Mouse (Mus musculus) CD4-positive naive resting alpha-beta T cell, adult 76 days (primary cell): ENCODE results near the gene Sec14l5. TPM values are rescaled to one million over a fixed set of nuclear protein-coding genes. Genes with fewer than 3 reads are reported as not detected.

Source experiments
- total RNA-seq: library from RNA; stranded (reverse); gene quantifications from one replicate; pipeline ENCODE4 v1.2.4, GENCODE M21; 2023

Sec14l5 gene
- not detected for total RNA-seq

DNA sequence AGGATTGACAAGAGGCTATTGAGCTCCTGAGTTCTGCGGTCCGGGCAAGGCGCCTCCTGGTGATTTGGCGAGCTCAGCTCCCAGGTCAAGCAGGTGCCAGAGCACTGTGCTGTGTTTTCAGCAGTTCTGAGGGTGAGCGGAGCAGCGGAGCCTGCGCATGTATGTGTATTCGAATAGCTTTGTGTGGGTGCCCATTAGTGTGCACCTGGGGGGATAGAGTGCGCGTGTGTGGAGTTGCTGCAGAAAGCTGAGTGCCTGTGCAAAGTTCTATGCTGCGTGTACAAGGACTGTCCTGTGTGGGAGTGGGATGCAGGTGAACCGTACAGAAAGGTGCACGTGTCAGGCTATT lies at the start of gene Sec14l5:
Sec14l5 (plus strand) TSS at position 73 of the 349 bp plus-strand sequence.

DNA sequence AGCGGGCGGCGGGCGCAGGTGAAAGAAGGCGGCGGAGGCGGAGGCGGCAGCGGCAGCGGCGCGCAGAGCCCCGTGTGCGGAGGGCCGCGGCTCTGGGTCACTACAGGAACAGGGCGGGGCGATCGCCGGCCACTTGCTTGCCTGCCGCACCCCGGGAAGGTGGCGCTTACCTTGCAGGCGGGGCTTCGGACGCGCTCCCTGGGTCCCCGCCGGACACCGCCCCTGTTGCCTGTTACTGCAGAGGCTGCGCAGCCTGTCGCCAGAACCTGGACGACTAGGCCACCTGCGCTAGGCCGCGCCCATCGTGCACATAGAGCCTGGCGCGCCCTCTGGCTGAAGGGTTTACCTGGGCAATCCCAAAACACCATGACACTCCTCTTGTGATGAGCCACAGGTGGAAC lies 14.5 kb upstream of the Sec14l5 start, which contains the start of gene Ppl:
Ppl (minus strand) TSS at position 21 of the 401 bp plus-strand sequence.

DNA sequence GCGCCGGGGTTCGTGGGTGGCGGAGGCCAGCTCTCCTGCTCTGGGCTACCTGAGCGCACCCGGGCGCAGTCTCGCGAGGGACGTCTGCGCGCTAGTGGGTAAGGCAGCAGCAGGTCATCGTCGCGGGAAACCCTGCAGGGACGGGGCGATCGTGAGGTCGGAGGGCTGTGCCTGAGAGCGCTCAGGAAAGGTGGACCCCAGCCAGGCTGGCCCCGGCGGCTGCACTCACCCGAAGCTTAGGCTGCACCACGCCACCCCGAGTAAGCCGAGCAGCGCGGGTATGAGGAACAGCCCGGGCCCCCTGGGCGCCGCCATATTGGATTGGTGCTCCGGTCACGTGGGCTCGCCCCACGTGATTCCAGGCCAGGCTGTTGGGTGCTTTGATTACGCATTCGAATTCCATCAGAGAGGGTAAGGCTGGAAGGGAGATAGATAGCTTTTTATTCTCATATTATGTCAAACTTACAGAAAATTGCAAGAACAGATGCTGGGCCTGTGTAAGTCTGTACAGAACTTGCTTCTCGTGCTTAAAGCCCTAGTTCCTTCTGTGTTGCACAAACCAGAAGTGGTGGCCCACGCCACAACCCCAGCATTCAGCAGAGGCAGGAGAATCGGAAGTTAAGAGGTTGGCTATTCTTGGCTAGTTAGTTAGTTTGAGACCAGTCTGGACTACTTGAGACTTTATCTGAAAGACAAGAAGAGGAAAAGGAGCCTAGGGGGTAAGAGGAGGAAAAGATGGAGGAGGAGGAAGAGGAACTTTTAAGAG lies 56.9 kb downstream of the Sec14l5 start, which contains the start of gene Nagpa:
Nagpa (minus strand) TSS at position 345 of the 766 bp plus-strand sequence.

DNA sequence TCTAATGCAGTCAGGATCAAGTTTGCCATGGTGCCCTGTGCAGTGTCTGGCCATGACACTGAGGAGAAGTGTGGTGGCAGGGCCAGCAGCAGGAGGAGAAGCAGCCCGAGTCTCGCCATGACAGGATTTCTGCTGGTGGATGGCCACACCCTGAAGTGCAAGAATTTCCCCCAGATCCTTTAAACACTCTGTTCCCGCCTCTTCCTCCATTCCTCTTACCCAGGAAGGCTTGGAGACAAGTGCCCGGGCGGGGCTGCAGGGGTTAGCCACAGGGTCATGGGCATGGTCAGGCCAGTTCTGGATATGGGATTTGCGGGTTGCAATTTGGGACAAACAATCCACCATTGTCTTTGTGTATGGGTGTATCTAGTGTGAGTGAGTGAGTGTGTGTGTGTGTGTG lies 75.2 kb downstream of the Sec14l5 start, which contains the start of gene AU021092:
AU021092 (minus strand) TSS at position 160 of the 400 bp plus-strand sequence.

DNA sequence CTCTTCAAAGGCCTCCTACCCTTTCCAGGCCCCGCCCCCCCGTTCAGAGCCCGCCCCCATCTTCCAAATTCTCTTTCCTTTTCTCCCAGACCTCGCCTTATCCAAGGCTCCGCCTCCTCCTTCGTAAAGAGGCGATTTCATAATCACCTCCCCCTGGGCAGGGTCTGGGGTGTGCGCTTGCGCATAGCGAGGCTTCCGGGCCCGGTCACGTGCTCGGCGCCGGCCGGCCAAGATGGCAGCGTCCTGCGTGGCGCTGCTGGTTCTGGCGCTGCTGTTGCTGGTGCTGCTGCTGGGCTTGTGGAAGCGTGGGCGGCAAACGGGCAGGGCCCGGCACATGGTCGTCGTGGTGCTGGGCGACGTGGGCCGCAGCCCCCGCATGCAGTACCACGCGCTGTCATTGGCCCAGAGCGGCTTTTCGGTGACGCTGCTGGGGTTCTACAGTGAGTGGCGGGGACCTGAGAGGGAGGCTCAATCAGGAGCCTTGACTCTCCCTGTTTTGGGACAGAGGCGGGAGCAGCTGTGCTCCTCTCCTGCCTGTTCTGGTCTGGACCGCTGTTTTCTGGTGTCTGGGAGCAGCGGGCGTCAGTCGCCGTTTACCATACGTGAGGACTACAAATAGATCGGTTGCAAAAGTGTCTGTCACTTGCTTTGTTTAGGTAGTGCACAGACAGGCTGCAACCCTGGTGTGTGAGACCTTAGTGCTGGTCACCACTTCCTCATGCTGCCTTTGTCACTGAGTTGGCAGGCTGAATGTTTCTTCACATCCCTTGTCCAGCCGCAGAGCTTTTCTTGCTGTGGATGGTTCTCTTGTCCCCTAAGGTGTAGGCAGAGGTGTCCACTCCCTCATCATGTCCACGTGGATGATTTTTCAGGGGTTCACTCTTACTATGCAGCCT lies 86.8 kb downstream of the Sec14l5 start, which contains the start of gene Alg1:
Alg1 (plus strand) TSS at position 204 of the 896 bp plus-strand sequence.

Other genes with a start within 250 kb of the Sec14l5 start
- 45.9 TPM for gene Nudt16l1, start 208.3 kb upstream of the Sec14l5 start, total RNA-seq
- gene Anks3, start 182.9 kb upstream of the Sec14l5 start, total RNA-seq = 74.4 TPM
- gene Sept12, start 149.3 kb upstream of the Sec14l5 start, total RNA-seq = not detected
- gene Smim22, start 139.8 kb upstream of the Sec14l5 start, total RNA-seq = not detected
- 21.6 TPM for gene Rogdi, start 133.6 kb upstream of the Sec14l5 start, total RNA-seq
- gene Glyr1, start 97.2 kb upstream of the Sec14l5 start, total RNA-seq = 125 TPM
- 175 TPM for gene Ubn1, start 97.1 kb upstream of the Sec14l5 start, total RNA-seq
- gene Ppl, start 14.7 kb upstream of the Sec14l5 start, total RNA-seq = 0.70 TPM
- 25.8 TPM for gene Nagpa, start 56.9 kb downstream of the Sec14l5 start, total RNA-seq
- gene AU021092, start 75.2 kb downstream of the Sec14l5 start, total RNA-seq = not detected
- 37.8 TPM for gene Alg1, start 86.5 kb downstream of the Sec14l5 start, total RNA-seq
- gene Eef2kmt, start 108.9 kb downstream of the Sec14l5 start, total RNA-seq = 14.9 TPM